Mouse (Mus musculus): ENCODE data around the gene Pam.

Pam gene

GRCm38 (mm10) chr1:98035736-98036135, 59.7 kb downstream of the Pam start:
- no peak for DNase-seq (ENCODE audit: low spot score)

- DNase-seq (ENCODE audit: low spot score): no peak
Observed at GRCm38 (mm10) chr1:98031802-98032201, 63.6 kb downstream of the Pam start.

- DNase-seq (ENCODE audit: low spot score): peak; percentile 12
Observed at GRCm38 (mm10) chr1:98029025-98029424, 66.4 kb downstream of the Pam start.

GRCm38 (mm10) chr1:98028468-98028867, 67.0 kb downstream of the Pam start:
- no peak for DNase-seq (ENCODE audit: low spot score)

GRCm38 (mm10) chr1:98027959-98028358, 67.5 kb downstream of the Pam start:
- DNase-seq (ENCODE audit: low spot score): no peak

GRCm38 (mm10) chr1:98025924-98026640, 69.4 kb downstream of the Pam start:
- DNase-seq (ENCODE audit: low spot score): no peak

- DNase-seq (ENCODE audit: low spot score): no peak
Observed at GRCm38 (mm10) chr1:98023866-98024265, 71.6 kb downstream of the Pam start.

GRCm38 (mm10) chr1:98018987-98019386, 76.5 kb downstream of the Pam start:
- no peak for DNase-seq (ENCODE audit: low spot score)

GRCm38 (mm10) chr1:98016004-98016848, 79.2 kb downstream of the Pam start:
- no peak for DNase-seq (ENCODE audit: low spot score)

GRCm38 (mm10) chr1:98015564-98015963, 79.9 kb downstream of the Pam start:
- no peak for DNase-seq (ENCODE audit: low spot score)

GRCm38 (mm10) chr1:98002561-98003425, 92.7 kb downstream of the Pam start:
- peak; percentile 30 for DNase-seq (ENCODE audit: low spot score)

- DNase-seq (ENCODE audit: low spot score): peak; percentile 29
Observed at GRCm38 (mm10) chr1:97999465-97999864, 96.0 kb downstream of the Pam start.

- DNase-seq (ENCODE audit: low spot score): peak; percentile 63
Observed at GRCm38 (mm10) chr1:97998961-97999360, 96.5 kb downstream of the Pam start.

- no peak for DNase-seq (ENCODE audit: low spot score)
Observed at GRCm38 (mm10) chr1:97997088-97997487, 98.4 kb downstream of the Pam start.

GRCm38 (mm10) chr1:97991976-97992375, 103.5 kb downstream of the Pam start:
- no peak for DNase-seq (ENCODE audit: low spot score)

- DNase-seq (ENCODE audit: low spot score): no peak
Observed at GRCm38 (mm10) chr1:97983189-97983588, 112.3 kb downstream of the Pam start.

- DNase-seq (ENCODE audit: low spot score): no peak
Observed at GRCm38 (mm10) chr1:97979422-97979821, 116.0 kb downstream of the Pam start.

- no peak for DNase-seq (ENCODE audit: low spot score)
Observed at GRCm38 (mm10) chr1:97977521-97977920, 117.9 kb downstream of the Pam start.

- DNase-seq (ENCODE audit: low spot score): peak; percentile 67
Observed at GRCm38 (mm10) chr1:97976873-97977473, 118.5 kb downstream of the Pam start.

GRCm38 (mm10) chr1:97976072-97976471, 119.4 kb downstream of the Pam start:
- no peak for DNase-seq (ENCODE audit: low spot score)

GRCm38 (mm10) chr1:97974968-97975367, 120.5 kb downstream of the Pam start:
- no peak for DNase-seq (ENCODE audit: low spot score)

- no peak for DNase-seq (ENCODE audit: low spot score)
Observed at GRCm38 (mm10) chr1:97969765-97970164, 125.7 kb downstream of the Pam start.
